Mouse (Mus musculus) MEL (cell line): ENCODE data around the gene Ccna2.

ENCODE experiments used
- CHD1 ChIP-seq: IDR thresholded peaks from 2 replicates; pipeline ENCODE4 v1.6.1; 2012; ENCODE audit warnings: low read depth, mild to moderate bottlenecking, inconsistent platforms, low read length, improper control_type of control experiment
- CTCF ChIP-seq, 3 experiments: IDR thresholded peaks in 2 of 3; conservative IDR thresholded peaks in 1 of 3; 2 replicates each; pipeline ENCODE4 v1.5.1; 2011 to 2012; ENCODE audit warnings: low read length in 3 of 3, low read depth in 2 of 3, mild to moderate bottlenecking in 2 of 3, improper control_type of control experiment in 1 of 3, inconsistent platforms in 1 of 3, mixed read lengths in 1 of 3, moderate library complexity in 1 of 3; ENCODE audit not compliant: control insufficient read depth in 1 of 3, insufficient read depth in 1 of 3, poor library complexity in 1 of 3, severe bottlenecking in 1 of 3
- ETS1 ChIP-seq: IDR thresholded peaks from 2 replicates; pipeline ENCODE4 v1.6.1; 2012; ENCODE audit warnings: low read depth, mild to moderate bottlenecking, inconsistent platforms, low read length, improper control_type of control experiment, moderate library complexity
- MAX ChIP-seq: IDR thresholded peaks from 2 replicates; pipeline ENCODE4 v1.6.1; 2011; ENCODE audit warnings: low read length, improper control_type of control experiment
- POLR2A ChIP-seq, 2 experiments: IDR thresholded peaks; 2 replicates each; pipeline ENCODE4 v1.6.1; 2011 to 2012; ENCODE audit warnings: low read length in 2 of 2, mild to moderate bottlenecking in 2 of 2, control low read depth in 1 of 2, improper control_type of control experiment in 1 of 2, low read depth in 1 of 2, moderate library complexity in 1 of 2; ENCODE audit not compliant: control insufficient read depth in 1 of 2, insufficient read depth in 1 of 2, poor library complexity in 1 of 2
- POLR2AphosphoS2 ChIP-seq: IDR thresholded peaks from 2 replicates; pipeline ENCODE4 v1.6.1; 2011; ENCODE audit warnings: low read length, improper control_type of control experiment
- RAD21 ChIP-seq: IDR thresholded peaks from 2 replicates; pipeline ENCODE4 v1.6.1; 2011; ENCODE audit warnings: mild to moderate bottlenecking, low read depth, low read length, improper control_type of control experiment
- TCF12 ChIP-seq: IDR thresholded peaks from 2 replicates; pipeline ENCODE4 v1.6.1; 2014; ENCODE audit warnings: low read depth, mild to moderate bottlenecking, inconsistent platforms, low read length, improper control_type of control experiment, moderate library complexity
- USF2 ChIP-seq, 2 experiments: IDR thresholded peaks; 2 replicates each; pipeline ENCODE4 v1.6.1; 2011 to 2012; ENCODE audit warnings: improper control_type of control experiment in 2 of 2, low read length in 2 of 2, borderline replicate concordance in 1 of 2, inconsistent platforms in 1 of 2, low read depth in 1 of 2, mild to moderate bottlenecking in 1 of 2; ENCODE audit not compliant: insufficient read depth in 1 of 2
- ZC3H11A ChIP-seq: IDR thresholded peaks from 2 replicates; pipeline ENCODE4 v1.6.1; 2012; ENCODE audit warnings: low read depth, mild to moderate bottlenecking, inconsistent platforms, low read length, improper control_type of control experiment
- ZKSCAN1 ChIP-seq: IDR thresholded peaks from 2 replicates; pipeline ENCODE4 v1.6.1; 2012; ENCODE audit warnings: low read depth, mild to moderate bottlenecking, inconsistent platforms, low read length, improper control_type of control experiment, moderate library complexity
- ZNF384 ChIP-seq: IDR thresholded peaks from 2 replicates; pipeline ENCODE4 v1.6.1; 2012; ENCODE audit warnings: low read depth, mild to moderate bottlenecking, inconsistent platforms, low read length, improper control_type of control experiment

- peak; percentile 56; the same call in 1 of the 2 replicates for TF ChIP-seq POLR2AphosphoS2
- TF ChIP-seq POLR2A (IDR thresholded peaks at IDR 0.05; ENCODE audit: control insufficient read depth in 1 of 2, insufficient read depth in 1 of 2, low read depth in 1 of 2, low read length in 2 of 2, poor library complexity in 1 of 2) = peak; percentile 55 to 75; a peak in 3 of 4 replicates
- 0 out of 2 replicates have a peak, but pooled peaks have one; percentile 37 for TF ChIP-seq MAX
- no peak for TF ChIP-seq CTCF (IDR thresholded peaks at IDR 0.05 in 2 of 3, conservative IDR thresholded peaks at IDR 0.05 in 1 of 3; ENCODE audit: control insufficient read depth in 1 of 3, insufficient read depth in 1 of 3, low read depth in 2 of 3, low read length in 3 of 3, poor library complexity in 1 of 3, severe bottlenecking in 1 of 3)
- no peak for TF ChIP-seq TCF12
- TF ChIP-seq ETS1 = no peak
- no peak for TF ChIP-seq CHD1
- TF ChIP-seq ZC3H11A = no peak
- no peak for TF ChIP-seq RAD21
- no peak for TF ChIP-seq ZKSCAN1
- no peak for TF ChIP-seq ZNF384
- TF ChIP-seq USF2 (IDR thresholded peaks at IDR 0.05; ENCODE audit: borderline replicate concordance in 1 of 2, insufficient read depth in 1 of 2, low read depth in 1 of 2, low read length in 2 of 2) = no peak
Measured at GRCm38 (mm10) chr3:36552406-36553047, 19.4 kb downstream of the Ccna2 start, which contains the start of gene Exosc9.
